Mouse (Mus musculus) regulatory T cell (primary cell): ENCODE measurements at regions not wholly inside any gene's neighbourhood (a gene's known extent, or its start where the extent isn't known, plus 50 kb on each side); places are given as distances from the start of the nearest gene placed in this dataset.

Experiments used
- in situ Hi-C: fragments of 300-600 bp; cut with MboI, MseI; formaldehyde crosslinking; loops from one replicate; pipeline ENCODE4 v1.15.1; 2025; ENCODE audit warnings: high pct_unique_total_duplicates

- in situ Hi-C loops: no loop called here
These were observed 85.3 kb downstream of the Tfap2a start for GRCm38 (mm10) chr13:40652916-40653315.

GRCm38 (mm10) chr13:40651056-40651455, 87.1 kb downstream of the Tfap2a start:
- in situ Hi-C loops: no loop called here

GRCm38 (mm10) chr13:40650036-40650709, 88.0 kb downstream of the Tfap2a start:
- in situ Hi-C loops: no loop called here

GRCm38 (mm10) chr13:40649096-40650035, 88.8 kb downstream of the Tfap2a start:
- in situ Hi-C loops: no loop called here

GRCm38 (mm10) chr13:40646131-40646530, 92.0 kb downstream of the Tfap2a start:
- in situ Hi-C loops: no loop called here

GRCm38 (mm10) chr13:40645646-40646045, 92.5 kb downstream of the Tfap2a start:
- in situ Hi-C loops: no loop called here

GRCm38 (mm10) chr13:40642931-40643330, 95.2 kb downstream of the Tfap2a start:
- in situ Hi-C loops: no loop called here

- in situ Hi-C loops: no loop called here
These were observed 100.9 kb downstream of the Tfap2a start for GRCm38 (mm10) chr13:40637269-40637668.

GRCm38 (mm10) chr13:40617881-40618280, 120.3 kb downstream of the Tfap2a start:
- in situ Hi-C loops: no loop called here

GRCm38 (mm10) chr13:40608526-40608925, 129.7 kb downstream of the Tfap2a start:
- in situ Hi-C loops: no loop called here

GRCm38 (mm10) chr13:40606405-40607271, 131.5 kb downstream of the Tfap2a start:
- in situ Hi-C loops: no loop called here

- in situ Hi-C loops: no loop called here
These were observed 132.3 kb downstream of the Tfap2a start for GRCm38 (mm10) chr13:40605686-40606404.

GRCm38 (mm10) chr13:40574981-40575745, 163.0 kb downstream of the Tfap2a start:
- in situ Hi-C loops: no loop called here

GRCm38 (mm10) chr13:40569461-40569860, 168.7 kb downstream of the Tfap2a start:
- in situ Hi-C loops: loop anchor here (5.0 kb wide), 1 partner anchor 1137 kb away; no protein-coding TSS in a partner anchor

GRCm38 (mm10) chr13:40567821-40568220, 170.4 kb downstream of the Tfap2a start:
- in situ Hi-C loops: loop anchor here (5.0 kb wide), 1 partner anchor 1136 kb away; no protein-coding TSS in a partner anchor

GRCm38 (mm10) chr13:40564351-40564750, 173.8 kb downstream of the Tfap2a start:
- in situ Hi-C loops: no loop called here

- in situ Hi-C loops: no loop called here
These were observed 183.8 kb downstream of the Tfap2a start for GRCm38 (mm10) chr13:40554368-40554767.

- in situ Hi-C loops: no loop called here
These were observed 164.3 kb upstream of the Ofcc1 start for GRCm38 (mm10) chr13:40525501-40525900.

GRCm38 (mm10) chr13:40523115-40523514, 161.9 kb upstream of the Ofcc1 start:
- in situ Hi-C loops: no loop called here

- in situ Hi-C loops: no loop called here
These were observed 156.9 kb upstream of the Ofcc1 start for GRCm38 (mm10) chr13:40518180-40518579.
